Mouse (Mus musculus): ENCODE measurements around the gene Hba-a1. TPM values are rescaled to one million over a fixed set of nuclear protein-coding genes. Genes with fewer than 3 reads are reported as not detected.

Hba-a1 gene
- polyA plus RNA-seq, 1 experiment from 2014 or later = 3,202 TPM

- Histone ChIP-seq H3K36me3 (peaks cover 72% of the 10 kb centered on the region), H3K27me3 (no peaks in the 10 kb centered on the region), H3K4me3 (no peak overlapping the region), H3K9ac (0 out of 2 replicates have a peak overlapping the region, but pooled peaks have one; percentile 27), H3K27ac (0 out of 2 replicates have a peak overlapping the region, but pooled peaks have one; percentile 45), H3K9me3 (no peaks in the 10 kb centered on the region), H3K4me2 (no peak overlapping the region), H3K4me1 (peaks cover 12% of the 10 kb centered on the region)
- no peak for ATAC-seq (ENCODE audit: insufficient number of reproducible peaks, insufficient read depth, low FRiP score, low TSS enrichment, low read depth)
- WGBS = 51% methylated on average over 7 of the region's 7 CpGs
Measured at GRCm38 (mm10) chr11:32243205-32243955, 39.9 kb upstream of the Hba-a1 start.

GRCm38 (mm10) chr11:32244064-32244463, 39.2 kb upstream of the Hba-a1 start:
- no peak for ATAC-seq (ENCODE audit: insufficient number of reproducible peaks, insufficient read depth, low FRiP score, low TSS enrichment, low read depth)
- Histone ChIP-seq H3K4me2 (no peak overlapping the region), H3K36me3 (peaks cover 75% of the 10 kb centered on the region), H3K27me3 (no peaks in the 10 kb centered on the region), H3K9ac (no peak overlapping the region), H3K4me3 (no peak overlapping the region), H3K4me1 (peaks cover 12% of the 10 kb centered on the region), H3K9me3 (no peaks in the 10 kb centered on the region), H3K27ac (peak overlapping the region; percentile 71)
- WGBS = 71% methylated on average over 3 of the region's 3 CpGs

- Histone ChIP-seq H3K36me3 (peaks cover 76% of the 10 kb centered on the region), H3K9me3 (no peaks in the 10 kb centered on the region), H3K9ac (no peak overlapping the region; the same call in 1 of the 2 replicates), H3K4me1 (peaks cover 12% of the 10 kb centered on the region), H3K4me3 (no peak overlapping the region), H3K27ac (peak overlapping the region; percentile 71; the same call in 1 of the 2 replicates), H3K4me2 (no peak overlapping the region), H3K27me3 (no peaks in the 10 kb centered on the region)
- 83% methylated on average over 1 of the region's 1 CpGs for WGBS
- no peak for ATAC-seq (ENCODE audit: insufficient number of reproducible peaks, insufficient read depth, low FRiP score, low TSS enrichment, low read depth)
Measured at GRCm38 (mm10) chr11:32244617-32245016, 38.7 kb upstream of the Hba-a1 start.

- ATAC-seq (ENCODE audit: insufficient number of reproducible peaks, insufficient read depth, low FRiP score, low TSS enrichment, low read depth) = no peak
- no peaks in the 10 kb centered on the region for H3K9me3 ChIP-seq
- no peak overlapping the region for H3K4me3 ChIP-seq
- H3K4me1 ChIP-seq = peaks cover 12% of the 10 kb centered on the region
- H3K36me3 ChIP-seq = peaks cover 75% of the 10 kb centered on the region
- 93% methylated on average over 6 of the region's 6 CpGs for WGBS
- H3K4me2 ChIP-seq = no peak overlapping the region
- H3K27ac ChIP-seq = no peak overlapping the region
- no peak overlapping the region for H3K9ac ChIP-seq
- no peaks in the 10 kb centered on the region for H3K27me3 ChIP-seq
Measured at GRCm38 (mm10) chr11:32245614-32246013, 37.7 kb upstream of the Hba-a1 start.

- ATAC-seq (ENCODE audit: insufficient number of reproducible peaks, insufficient read depth, low FRiP score, low TSS enrichment, low read depth) = no peak
- Histone ChIP-seq H3K4me2 (no peak overlapping the region), H3K9ac (no peak overlapping the region), H3K27ac (no peak overlapping the region), H3K27me3 (no peaks in the 10 kb centered on the region), H3K36me3 (peaks cover 65% of the 10 kb centered on the region), H3K4me1 (peaks cover 12% of the 10 kb centered on the region), H3K4me3 (no peak overlapping the region), H3K9me3 (no peaks in the 10 kb centered on the region)
Measured at GRCm38 (mm10) chr11:32247068-32247467, 36.2 kb upstream of the Hba-a1 start.

- Histone ChIP-seq H3K9ac (no peak overlapping the region), H3K27me3 (no peaks in the 10 kb centered on the region), H3K36me3 (peaks cover 74% of the 10 kb centered on the region), H3K4me3 (no peak overlapping the region), H3K4me2 (no peak overlapping the region), H3K27ac (no peak overlapping the region), H3K9me3 (no peaks in the 10 kb centered on the region), H3K4me1 (peaks cover 12% of the 10 kb centered on the region)
- ATAC-seq (ENCODE audit: insufficient number of reproducible peaks, insufficient read depth, low FRiP score, low TSS enrichment, low read depth) = no peak
- WGBS = 79% methylated on average over 3 of the region's 3 CpGs
Measured at GRCm38 (mm10) chr11:32248350-32248749, 35.0 kb upstream of the Hba-a1 start.

GRCm38 (mm10) chr11:32250880-32251763, 32.2 kb upstream of the Hba-a1 start:
- Histone ChIP-seq H3K27me3 (no peaks in the 10 kb centered on the region), H3K9ac (no peak overlapping the region), H3K36me3 (peaks cover 71% of the 10 kb centered on the region), H3K4me3 (no peak overlapping the region), H3K4me1 (no peaks in the 10 kb centered on the region), H3K4me2 (no peak overlapping the region), H3K27ac (no peak overlapping the region), H3K9me3 (no peaks in the 10 kb centered on the region)
- ATAC-seq (ENCODE audit: insufficient number of reproducible peaks, insufficient read depth, low FRiP score, low TSS enrichment, low read depth) = no peak
- 87% methylated on average over 8 of the region's 8 CpGs for WGBS

- ATAC-seq (ENCODE audit: insufficient number of reproducible peaks, insufficient read depth, low FRiP score, low TSS enrichment, low read depth) = no peak
- 89% methylated on average over 1 of the region's 1 CpGs for WGBS
- Histone ChIP-seq H3K27me3 (no peaks in the 10 kb centered on the region), H3K9me3 (no peaks in the 10 kb centered on the region), H3K4me3 (no peak overlapping the region), H3K36me3 (peaks cover 51% of the 10 kb centered on the region), H3K9ac (no peak overlapping the region), H3K4me1 (no peaks in the 10 kb centered on the region), H3K27ac (no peak overlapping the region), H3K4me2 (no peak overlapping the region)
Measured at GRCm38 (mm10) chr11:32253121-32253520, 30.2 kb upstream of the Hba-a1 start.

GRCm38 (mm10) chr11:32256146-32256545, 27.2 kb upstream of the Hba-a1 start:
- Histone ChIP-seq H3K4me1 (no peaks in the 10 kb centered on the region), H3K4me3 (no peak overlapping the region), H3K9me3 (no peaks in the 10 kb centered on the region), H3K4me2 (no peak overlapping the region), H3K9ac (no peak overlapping the region), H3K36me3 (peaks cover 43% of the 10 kb centered on the region), H3K27ac (no peak overlapping the region), H3K27me3 (no peaks in the 10 kb centered on the region)
- ATAC-seq (ENCODE audit: insufficient number of reproducible peaks, insufficient read depth, low FRiP score, low TSS enrichment, low read depth) = no peak; the same call in 1 of the 2 replicates
- 97% methylated on average over 1 of the region's 1 CpGs for WGBS

- Histone ChIP-seq H3K4me1 (no peaks in the 10 kb centered on the region), H3K36me3 (peaks cover 40% of the 10 kb centered on the region), H3K4me3 (no peak overlapping the region), H3K27ac (no peak overlapping the region), H3K9ac (no peak overlapping the region), H3K9me3 (no peaks in the 10 kb centered on the region), H3K27me3 (no peaks in the 10 kb centered on the region), H3K4me2 (no peak overlapping the region)
- WGBS = 90% methylated on average over 3 of the region's 3 CpGs
- no peak for ATAC-seq (ENCODE audit: insufficient number of reproducible peaks, insufficient read depth, low FRiP score, low TSS enrichment, low read depth)
Measured at GRCm38 (mm10) chr11:32256566-32256965, 26.7 kb upstream of the Hba-a1 start.

GRCm38 (mm10) chr11:32262674-32263415, 20.5 kb upstream of the Hba-a1 start:
- no peaks in the 10 kb centered on the region for H3K27me3 ChIP-seq
- WGBS = 71% methylated on average over 10 of the region's 10 CpGs

More at GRCm38 (mm10) chr11:32262674-32263415, 20.5 kb upstream of the Hba-a1 start:
- Histone ChIP-seq H3K9ac (no peak overlapping the region), H3K36me3 (peaks cover 20% of the 10 kb centered on the region), H3K9me3 (no peaks in the 10 kb centered on the region), H3K4me3 (no peak overlapping the region), H3K4me1 (peaks cover 14% of the 10 kb centered on the region), H3K27ac (no peak overlapping the region), H3K4me2 (no peak overlapping the region)
- ATAC-seq (ENCODE audit: insufficient number of reproducible peaks, insufficient read depth, low FRiP score, low TSS enrichment, low read depth) = no peak

Measured in embryonic facial prominence, embryonic 13.5 days (tissue).